Mouse (Mus musculus) CD4-positive helper T cell, adult 2 months (primary cell): ENCODE results near the gene Traf3ip2.

Experiments used
- DNase-seq: peaks from one replicate; pipeline ENCODE4 v3.0.0-alpha.2; 2012; ENCODE audit warnings: low read depth, missing footprints, low spot score

Gene Traf3ip2

DNA sequence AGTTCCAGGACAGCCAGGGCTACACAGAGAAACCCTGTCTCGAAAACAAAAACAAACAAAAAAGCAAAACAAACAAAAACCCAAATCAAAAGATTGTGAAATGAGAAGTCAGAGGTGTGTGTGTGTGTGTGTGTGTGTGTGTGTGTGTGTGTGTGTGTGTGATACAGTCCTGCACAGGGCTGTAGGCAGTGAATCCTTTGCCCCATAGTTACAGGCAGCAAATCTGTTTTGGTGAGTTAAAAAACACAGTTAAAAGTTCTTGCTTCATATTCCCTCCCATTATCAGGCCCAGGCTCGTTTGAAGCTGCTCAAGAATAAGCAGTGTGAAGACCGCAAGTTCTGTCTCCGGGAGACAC, at the start of gene Traf3ip2:
Gene Traf3ip2, plus strand, starts transcription at position 302 of the 356 bp plus-strand sequence.
- no peak for DNase-seq

DNA sequence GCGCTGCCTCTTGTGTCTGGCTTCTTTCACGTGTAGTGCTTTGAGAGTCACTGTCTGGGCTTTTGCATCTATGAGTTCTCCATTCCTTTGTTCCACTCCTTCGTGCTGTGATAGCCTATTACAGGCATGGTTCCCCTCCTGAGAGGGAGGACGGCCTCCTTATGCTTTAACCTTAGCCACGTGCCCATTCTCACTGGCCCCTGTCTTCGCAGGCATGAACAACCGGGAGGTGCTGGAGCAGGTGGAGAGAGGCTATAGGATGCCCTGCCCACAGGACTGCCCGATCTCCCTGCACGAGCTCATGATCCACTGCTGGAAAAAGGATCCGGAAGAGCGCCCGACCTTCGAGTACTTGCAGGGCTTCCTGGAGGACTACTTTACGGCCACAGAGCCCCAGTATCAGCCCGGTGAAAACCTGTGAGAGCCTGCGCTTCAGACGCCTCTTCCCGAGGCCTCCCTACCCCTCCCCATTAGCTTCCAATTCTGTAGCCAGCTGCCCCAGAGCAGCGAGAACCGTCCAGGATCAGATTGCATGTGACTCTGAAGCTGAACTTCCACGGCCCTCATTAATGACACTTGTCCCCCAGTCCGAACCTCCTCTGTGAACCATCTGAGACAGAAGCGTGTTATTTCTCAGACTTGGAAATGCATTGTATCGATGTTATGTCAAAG, 49.0 kb upstream of the Traf3ip2 start:
- DNase-seq = no peak

DNA sequence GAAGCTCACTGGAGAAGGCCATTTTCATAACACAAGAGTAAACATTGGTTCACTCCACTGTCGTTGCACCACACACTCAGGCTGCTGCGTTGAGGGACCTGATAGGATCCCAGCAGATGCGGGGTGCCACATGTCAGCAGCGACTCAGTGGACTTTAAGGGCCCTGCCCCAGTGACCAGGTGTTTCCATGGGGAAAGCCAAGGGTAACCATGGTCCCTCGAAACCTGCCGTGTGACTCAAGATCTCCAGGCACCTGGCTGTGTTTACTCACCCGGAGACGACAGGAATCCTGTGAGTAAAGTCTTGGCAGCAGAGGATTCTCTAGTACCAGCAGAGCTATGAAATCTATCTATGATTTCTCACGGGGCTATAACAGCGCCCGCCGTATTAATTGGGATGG, 45.8 kb upstream of the Traf3ip2 start:
- no peak for DNase-seq

DNA sequence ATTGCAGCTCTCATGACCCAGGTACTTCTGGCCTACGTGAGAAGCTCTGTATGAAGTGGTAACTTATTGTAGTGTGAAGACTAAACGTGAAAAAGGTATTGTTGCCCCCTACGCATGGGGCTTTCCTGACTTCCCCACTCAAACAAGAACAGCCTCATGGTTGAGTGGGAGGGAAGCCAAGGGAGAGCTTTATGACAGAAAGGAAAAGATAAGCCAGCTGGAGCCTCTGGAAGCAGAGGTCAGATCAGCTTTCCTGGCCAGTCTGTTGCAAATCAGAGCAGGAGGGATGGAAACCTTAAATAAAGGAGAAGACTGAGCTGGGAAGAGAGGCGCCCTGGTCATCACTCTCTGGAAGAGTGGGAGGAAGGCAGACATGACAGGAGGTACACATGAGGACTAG, 43.7 kb upstream of the Traf3ip2 start:
- DNase-seq = no peak

DNA sequence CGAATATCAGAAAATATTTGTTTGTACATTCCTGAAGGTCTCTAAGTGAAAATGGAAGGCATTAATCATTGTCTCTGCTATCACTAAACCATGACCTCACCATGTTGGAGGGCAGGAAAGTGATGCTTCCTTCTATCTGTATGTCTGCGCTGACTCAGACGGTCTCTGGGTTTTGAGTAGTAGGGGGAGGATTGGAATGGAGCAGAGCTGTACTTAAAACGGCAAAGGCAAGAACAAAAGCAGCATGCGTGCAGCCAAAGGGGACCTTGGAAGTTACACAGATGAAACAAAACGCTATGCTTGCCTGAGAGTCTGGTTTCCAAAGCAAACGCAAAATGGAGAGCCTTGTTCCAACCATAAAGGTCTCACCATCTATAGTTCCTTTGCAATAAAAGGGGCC, 41.7 kb upstream of the Traf3ip2 start:
- no peak for DNase-seq

DNA sequence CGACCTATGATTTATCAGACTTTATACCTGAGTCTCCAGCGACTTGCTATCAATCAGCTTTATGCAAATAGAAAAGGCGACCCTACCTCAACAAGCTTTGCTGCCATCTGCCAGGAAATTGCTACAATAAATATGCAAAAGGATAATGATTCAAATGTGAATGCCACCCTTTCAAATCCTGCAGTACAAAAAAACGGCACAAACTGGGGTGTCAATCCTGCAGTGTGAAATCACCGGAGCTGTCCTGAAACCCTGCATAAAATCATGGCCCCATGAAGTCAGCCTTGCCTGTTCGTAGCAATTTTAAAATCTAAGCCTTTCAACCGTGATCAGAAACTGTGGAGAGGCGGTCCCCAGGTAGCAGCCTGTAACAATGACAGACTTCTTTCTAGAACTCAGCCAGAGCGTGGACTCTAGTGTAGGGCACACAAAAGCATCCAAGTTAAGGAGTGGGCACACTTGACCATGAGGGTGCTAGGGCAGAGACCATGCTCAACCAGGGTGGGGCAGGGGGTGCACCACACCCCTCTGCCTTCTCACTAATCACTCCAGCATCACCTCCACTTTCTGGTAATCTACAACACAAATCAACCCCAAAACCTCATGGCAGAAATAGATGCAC, 40.6 kb upstream of the Traf3ip2 start:
- no peak for DNase-seq

DNA sequence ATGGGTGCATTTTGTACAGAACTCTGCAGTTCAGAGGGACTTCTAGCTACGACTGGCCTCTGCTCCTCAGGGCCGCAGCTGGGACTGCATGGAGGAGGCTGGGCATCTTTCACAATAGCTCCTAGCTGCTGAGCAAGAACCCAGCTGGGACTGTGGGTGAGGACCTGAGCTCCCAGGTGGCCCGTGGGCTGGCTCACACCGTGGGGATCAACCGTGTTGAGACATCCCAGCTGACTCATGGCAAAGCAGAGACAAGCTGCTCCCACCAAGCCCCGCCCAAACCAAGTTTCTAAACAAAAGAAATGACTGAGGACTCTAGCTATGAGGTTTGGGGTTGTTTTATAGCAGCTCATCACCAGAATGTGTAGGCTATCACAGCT, 40.1 kb upstream of the Traf3ip2 start:
- no peak for DNase-seq

DNA sequence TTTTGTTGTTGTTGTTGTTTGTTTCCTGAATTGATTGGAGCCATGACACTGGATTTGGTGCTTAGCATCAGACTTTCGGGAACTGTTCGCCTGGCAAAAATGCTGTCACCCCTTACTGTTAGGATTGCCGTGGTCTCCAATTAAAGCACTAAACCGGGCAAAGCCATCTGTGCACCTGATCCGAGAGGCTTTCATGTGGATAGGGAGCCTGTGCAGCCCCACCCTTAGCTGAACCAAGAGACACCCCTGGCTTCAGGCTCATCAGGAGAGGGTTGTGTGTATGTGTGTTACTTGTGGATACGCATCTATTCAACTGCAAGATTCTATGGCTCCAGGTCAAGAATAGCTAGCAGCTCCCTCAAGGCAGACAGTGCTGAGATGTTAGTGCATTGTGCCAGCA, 36.3 kb upstream of the Traf3ip2 start:
- DNase-seq = no peak

DNA sequence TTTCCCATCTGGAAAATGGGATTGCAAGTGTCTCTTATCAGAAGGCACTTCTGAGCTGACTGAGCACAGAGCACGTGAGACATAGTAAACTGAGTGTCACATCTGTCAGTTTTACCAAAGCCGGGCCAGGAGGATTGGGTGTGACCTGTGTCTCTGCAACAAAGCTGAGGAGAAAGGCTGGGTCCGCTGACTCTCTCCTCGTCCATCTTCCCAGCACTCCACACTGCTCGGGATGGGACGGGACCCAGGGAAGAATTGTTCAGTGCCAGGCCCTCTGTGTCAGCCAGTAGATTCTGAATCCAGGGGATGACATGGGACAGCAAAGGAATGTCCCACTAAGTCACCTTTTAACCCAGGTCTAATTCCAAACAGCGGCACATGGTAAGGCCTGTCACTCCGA, 32.3 kb upstream of the Traf3ip2 start:
- no peak for DNase-seq

DNA sequence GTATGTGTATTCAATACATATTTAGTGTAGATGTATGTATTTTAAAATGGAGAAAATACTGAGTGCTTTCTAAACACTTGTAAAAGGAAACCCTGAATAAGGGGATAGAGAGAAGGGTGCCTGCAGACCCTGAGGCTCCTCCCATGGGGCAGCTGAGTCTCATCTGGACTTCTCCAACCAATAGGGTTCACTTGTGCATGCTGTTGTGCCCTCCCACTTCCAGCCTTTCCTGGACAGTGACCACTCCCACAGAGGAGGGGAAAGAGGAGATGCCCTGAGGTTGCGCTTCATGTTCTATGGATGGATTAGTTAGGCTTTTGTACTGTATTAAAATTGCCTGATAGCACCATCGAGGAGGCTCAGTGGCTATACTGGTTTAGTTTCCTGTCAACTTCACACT, 30.3 kb upstream of the Traf3ip2 start:
- no peak for DNase-seq

DNA sequence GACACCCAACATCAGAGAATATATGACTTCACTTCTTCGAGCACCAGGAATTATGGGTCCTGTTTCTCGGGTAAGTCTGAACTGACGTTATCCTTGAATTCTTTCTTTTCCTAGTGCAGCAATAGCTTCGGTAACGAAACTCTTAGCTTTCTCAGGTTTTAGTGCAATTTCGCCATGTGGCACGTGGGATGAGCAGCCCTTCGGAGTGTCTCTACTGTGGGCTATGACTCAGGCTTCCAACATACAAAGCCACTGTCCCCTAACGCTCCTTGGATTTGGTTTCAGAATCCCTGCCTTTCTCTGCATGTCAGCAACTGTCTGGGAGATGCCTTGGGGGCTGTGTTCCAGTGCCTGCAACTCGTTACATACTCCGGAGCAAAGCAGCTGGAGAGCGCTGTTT, 29.0 kb upstream of the Traf3ip2 start:
- DNase-seq = no peak

DNA sequence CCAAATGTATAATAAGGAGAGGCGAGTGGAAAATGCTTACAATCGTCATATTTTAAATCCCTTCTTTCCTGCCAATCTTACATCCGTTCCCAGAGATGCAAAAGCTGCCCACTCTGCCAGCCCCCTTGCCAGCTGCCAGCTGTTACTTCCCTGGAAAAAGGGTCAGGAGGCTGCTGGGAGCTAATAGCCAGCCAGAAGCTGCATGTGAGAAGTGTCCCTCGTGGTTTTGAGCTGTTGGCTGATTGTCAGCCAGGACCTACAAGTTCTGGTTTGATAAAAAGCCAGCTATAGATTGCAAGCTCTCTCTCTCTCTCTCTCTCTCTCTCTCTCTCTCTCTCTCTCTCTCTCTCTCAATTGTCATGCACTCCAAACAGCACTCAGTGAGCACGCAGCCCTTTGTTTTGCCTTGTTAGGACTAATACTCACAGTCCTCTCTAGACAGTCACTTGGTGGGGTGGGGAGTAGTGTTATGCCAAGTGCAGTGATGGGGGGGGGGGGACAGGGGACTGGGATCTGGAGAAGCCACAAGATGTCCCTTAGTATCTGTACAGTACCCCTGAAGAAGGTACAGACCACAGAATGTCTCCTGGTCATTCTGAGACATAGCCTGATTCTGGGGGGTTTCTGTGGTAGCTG, 25.3 kb upstream of the Traf3ip2 start:
- DNase-seq = no peak

DNA sequence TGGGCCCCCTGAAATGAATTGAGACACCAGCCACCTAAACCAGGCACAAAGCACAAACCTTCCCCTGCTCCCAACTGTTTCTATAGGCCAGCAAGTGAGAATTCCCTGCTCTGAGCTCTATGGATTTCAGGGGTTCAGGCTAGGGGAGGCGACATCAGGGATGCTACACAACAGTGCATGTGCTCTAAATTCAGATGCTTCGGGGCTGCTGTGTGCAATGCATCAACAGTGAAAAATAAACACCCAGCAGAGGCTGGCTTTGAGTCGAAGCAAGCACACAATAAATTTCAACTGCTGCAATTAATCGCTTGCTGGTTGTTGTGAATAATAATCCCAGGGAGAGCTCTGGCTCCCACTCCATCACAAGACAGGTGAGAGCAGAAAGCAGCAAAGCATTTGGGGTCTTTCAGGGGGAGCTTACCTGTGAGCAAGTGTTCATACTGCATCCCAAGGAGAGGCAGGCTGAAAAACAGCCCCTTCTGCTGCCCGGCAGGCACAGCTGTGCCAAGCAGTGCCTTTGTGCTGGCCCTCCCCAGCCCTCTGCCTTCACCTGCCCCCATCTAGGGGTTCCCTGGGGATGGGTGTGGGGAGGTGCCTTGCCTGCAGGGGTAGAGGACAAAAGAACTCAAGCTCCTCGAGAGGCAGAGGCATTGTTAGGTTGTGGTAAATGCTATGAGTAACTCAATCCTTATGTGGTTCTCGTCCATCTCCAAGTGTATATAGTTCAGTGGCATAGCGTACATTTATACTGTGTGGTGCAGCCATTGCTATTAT, 24.6 kb upstream of the Traf3ip2 start:
- DNase-seq = no peak

DNA sequence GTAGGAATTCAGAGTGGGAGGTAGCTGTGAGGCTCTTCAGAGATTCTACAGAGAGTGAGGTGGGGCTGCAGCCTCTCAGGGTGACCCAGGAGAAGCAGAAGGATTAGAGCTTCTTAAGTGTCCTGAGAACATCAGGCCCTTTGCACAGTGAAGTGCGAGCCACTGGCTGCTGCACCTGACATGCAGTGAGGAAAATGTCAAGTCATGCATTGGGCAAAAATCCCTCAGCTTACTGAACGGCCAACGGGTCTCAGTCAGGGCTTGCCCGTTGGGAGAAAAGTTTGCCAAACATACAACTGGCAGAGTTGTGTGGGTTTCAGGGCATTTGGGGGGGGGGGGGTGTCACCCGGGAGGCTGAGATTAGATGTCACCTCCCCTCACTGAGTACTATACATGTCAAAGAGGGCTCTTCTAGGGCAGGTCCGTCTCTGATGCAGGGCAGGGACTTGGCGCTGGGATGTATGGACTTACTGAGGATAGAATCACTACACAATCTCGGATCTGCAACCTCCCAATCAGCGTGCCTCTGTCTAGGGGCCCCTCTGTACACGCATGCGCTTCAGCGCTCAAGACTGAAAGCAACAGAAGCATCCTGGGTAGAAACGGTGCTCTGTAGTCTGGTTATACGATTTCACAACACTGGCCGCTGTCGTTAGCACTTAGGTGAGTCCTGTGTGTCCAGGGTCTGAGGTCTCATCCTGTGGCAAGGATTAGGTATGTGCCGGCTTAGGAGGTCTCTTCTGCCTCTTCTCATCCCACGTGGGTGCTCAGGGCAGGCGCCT, 22.8 kb upstream of the Traf3ip2 start:
- DNase-seq = no peak

DNA sequence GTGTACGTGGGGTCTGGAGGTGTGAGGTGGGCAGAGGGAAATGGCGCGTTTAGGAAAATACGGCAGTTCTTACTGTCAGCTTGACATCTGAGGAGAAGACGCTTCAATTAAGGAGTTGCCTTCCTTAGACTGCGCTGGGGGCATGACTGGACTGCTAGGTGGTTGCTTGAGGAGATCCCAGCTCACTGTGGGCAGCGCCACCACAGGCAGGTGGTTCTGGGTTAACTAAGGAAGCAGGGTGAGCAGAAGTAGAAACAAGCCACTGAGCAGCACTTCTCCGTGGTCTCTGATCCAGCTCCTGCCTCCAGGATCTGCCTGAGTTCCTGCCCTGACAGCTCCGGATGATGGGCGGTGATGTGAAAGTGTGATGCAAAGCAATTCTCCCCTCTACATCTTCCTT, 22.1 kb upstream of the Traf3ip2 start:
- no peak for DNase-seq

DNA sequence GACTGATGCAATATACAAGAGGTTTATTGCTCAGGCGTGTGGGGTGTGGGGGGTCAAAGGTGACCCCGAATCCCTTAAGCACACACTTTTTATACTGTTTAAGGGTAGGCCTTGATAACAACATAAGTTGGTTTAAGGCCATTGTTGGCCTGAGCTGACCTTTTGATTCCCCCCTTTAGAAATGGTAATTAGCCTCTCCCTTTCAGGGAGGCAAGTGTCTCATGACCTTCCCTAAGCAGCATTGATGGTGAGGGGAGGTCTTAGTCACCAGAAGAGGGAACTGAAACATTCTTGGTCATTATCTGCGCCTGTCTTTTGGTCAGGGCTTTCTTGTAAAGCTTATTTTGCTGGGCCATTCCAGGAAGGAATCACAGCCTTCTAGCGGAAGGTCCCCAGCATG, 20.2 kb upstream of the Traf3ip2 start:
- DNase-seq = no peak

DNA sequence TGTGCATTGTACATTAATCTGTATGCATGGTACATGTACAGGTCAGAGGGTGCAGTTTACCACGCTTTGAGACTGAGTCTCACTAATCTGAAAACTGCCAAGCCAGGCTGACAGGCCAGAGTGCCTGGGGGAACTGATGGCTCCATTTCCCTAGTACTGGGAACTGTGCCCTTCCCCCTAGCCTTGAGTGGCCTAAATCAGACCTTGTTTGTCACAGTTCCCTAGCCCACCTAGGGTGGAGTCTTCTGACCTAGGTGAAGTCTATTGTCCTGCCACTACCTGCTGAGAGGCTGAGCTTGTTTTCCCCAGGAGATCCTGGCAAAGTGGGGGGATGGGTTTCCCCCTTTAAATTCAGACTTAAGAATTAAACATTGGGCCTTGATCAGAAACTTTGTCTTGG, 18.0 kb upstream of the Traf3ip2 start:
- DNase-seq = no peak

DNA sequence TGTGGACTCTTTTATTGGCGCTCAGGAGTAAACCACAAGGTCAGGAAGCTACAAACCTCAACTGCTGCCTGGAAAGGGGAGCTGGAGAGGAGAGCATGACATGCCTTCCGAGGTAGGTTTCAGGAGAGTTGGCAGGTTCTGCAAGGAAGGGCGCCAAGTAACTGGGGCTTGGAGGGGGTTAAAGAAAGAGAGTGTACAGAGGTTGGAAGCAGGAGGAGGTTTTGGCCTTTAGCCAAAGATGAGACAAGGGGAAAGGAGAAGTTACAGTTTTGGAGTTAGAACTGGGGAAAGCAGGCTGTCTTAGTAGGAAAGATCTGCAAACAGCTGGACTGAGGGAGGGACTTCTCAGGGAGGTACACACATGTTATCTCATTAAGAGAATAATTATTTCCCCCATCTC, 16.9 kb upstream of the Traf3ip2 start:
- DNase-seq = no peak

DNA sequence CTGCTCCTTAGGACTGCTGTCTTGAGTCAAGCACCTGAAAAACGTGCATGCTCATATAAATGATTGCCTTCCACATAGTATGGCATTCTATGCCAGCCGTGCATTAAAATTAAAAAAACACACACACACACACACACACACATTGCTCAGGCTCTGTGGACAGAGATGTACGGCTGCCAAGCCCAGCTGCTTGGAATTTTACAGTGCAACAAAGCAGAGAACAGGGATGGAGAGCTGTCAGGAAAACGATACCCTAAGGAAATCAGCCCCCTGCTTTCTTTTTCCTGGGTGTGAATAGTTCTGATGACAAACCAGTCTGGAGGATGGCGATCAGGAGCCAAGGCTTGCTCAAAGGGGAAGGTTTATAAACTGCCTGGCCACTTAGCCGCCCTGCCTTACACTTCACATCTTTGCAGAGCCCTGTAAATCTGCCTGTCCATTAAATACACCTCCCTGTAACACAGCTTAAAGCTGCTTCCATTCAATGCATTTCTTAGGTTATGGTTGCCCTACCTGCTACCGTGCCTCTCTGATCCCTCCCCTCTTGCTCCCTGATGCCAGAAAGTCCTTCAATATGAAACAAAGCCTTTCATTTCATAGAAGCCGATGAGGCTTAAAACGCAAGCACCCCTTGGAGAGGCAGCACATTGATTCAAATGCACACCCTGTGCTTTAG, 15.5 kb upstream of the Traf3ip2 start:
- no peak for DNase-seq

DNA sequence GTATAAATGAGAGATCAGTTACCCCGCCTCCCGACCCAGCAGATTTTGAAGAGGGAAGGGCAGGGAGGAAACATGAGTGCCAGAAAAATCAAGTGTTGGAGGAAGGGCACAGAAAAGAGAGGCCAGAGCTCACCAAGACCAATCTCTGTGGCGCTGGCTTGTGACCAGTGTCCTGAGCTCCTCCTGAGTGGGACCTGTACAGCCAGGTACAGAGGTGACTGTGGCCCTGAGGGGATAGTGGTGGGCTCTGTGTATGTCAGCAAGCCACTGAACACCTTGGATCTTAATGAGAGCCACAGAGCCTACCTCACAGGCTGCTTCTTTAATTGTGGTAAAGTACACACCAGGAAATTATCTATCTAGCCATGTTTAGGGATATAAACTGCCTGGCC, 14.9 kb upstream of the Traf3ip2 start:
- DNase-seq = no peak

DNA sequence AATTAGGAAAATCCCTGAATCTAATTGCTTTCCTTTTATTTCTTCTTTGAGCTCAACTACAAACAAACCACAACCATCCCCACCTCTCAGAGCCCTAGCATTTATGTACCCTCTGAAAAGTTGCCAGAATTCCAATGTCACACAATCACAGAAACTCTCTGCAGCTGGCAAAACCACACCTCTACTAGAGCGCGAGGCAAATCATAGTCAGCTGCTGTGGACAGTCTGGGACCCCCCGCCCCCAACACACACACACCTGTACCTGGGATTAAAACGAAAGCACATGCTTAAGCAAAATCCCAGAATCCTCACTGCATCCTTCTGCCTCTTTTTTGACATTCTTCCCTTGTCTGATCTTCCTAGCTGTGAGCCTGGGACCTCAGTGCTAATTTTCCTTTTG, 13.1 kb upstream of the Traf3ip2 start:
- DNase-seq = no peak
